Mouse (Mus musculus): ENCODE results near the gene Dock6.
"Not testable (repeated sequence)": the region's sequence is repeated elsewhere in the genome, so short reads cannot be mapped to it uniquely, and the experiment has no call there.

Dock6 gene

DNA sequence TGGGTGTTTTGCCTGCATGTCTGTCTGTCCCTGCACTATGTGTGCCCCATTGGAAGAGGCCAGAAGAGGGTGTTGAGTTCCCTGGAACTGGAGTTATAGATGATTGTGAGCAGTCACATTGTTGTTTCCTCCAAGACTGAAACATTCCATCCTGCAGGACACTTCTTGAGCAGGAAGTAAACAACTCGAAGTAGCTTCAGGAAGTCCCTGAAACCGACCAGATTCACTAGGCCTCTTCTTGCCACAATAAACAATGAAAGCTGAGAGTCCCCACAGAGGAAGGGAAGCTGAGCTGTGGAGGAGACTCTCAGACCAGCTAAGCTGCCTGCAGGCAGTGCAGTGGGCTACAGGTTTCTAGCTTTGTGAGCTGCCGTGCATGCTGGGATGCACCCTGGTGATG lies 74.7 kb downstream of the Dock6 start:
- Histone ChIP-seq H3K36me3 (ENCODE audit: insufficient read depth, low read length) (peaks cover 92% of the 10 kb centered on the region), H3K9me3 (ENCODE audit: low read length) (no peaks in the 10 kb centered on the region), H3K4me3 (replicated peaks; ENCODE audit: low read length) (no peak overlapping the region), H3K27me3 (ENCODE audit: insufficient read depth, low read length) (no peaks in the 10 kb centered on the region), H3K4me1 (replicated peaks; ENCODE audit: low read depth, low read length) (peaks cover 74% of the 10 kb centered on the region)
- no peak for TF ChIP-seq CTCF (conservative IDR thresholded peaks at IDR 0.05; ENCODE audit: low read length)
- TF ChIP-seq POU5F1 (IDR thresholded peaks at IDR 0.05; ENCODE audit: borderline replicate concordance, low read length) = no peak
- TF ChIP-seq NANOG (IDR thresholded peaks at IDR 0.05; ENCODE audit: borderline replicate concordance, low read length) = no peak

GRCm38 (mm10) chr9:21774353-21774752 lies 78.1 kb downstream of the Dock6 start:
- Histone ChIP-seq H3K4me1 (replicated peaks; ENCODE audit: low read depth, low read length) (peaks cover 76% of the 10 kb centered on the region), H3K4me3 (replicated peaks; ENCODE audit: low read length) (peak overlapping the region; percentile 65), H3K36me3 (ENCODE audit: insufficient read depth, low read length) (peaks cover 92% of the 10 kb centered on the region), H3K9me3 (ENCODE audit: low read length) (no peaks in the 10 kb centered on the region), H3K27me3 (ENCODE audit: insufficient read depth, low read length) (no peaks in the 10 kb centered on the region)
- no peak for TF ChIP-seq CTCF (conservative IDR thresholded peaks at IDR 0.05; ENCODE audit: low read length)
- no peak for TF ChIP-seq POU5F1 (IDR thresholded peaks at IDR 0.05; ENCODE audit: borderline replicate concordance, low read length)
- TF ChIP-seq NANOG (IDR thresholded peaks at IDR 0.05; ENCODE audit: borderline replicate concordance, low read length) = no peak

DNA sequence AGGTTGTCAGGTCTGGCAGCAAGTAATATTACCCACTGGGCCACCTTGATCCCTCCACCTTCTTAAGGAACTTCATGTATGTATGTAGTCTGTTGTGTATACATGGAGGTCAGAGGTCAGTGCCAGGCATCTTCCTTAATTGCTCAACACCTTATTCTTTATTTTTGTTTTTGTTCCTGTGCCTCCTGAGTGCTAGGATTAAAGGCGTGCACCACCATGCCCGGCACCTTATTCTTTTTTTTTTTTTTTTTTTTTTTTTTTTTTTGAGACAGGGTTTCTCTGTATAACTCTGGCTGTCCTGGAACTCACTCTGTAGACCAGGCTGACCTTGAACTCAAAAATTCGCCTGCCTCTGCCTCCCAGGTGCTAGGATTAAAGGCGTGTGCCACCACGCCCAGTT lies 79.0 kb downstream of the Dock6 start:
- Histone ChIP-seq H3K4me1 (replicated peaks; ENCODE audit: low read depth, low read length) (peaks cover 78% of the 10 kb centered on the region), H3K4me3 (replicated peaks; ENCODE audit: low read length) (peak overlapping the region; percentile 65; the same call in 1 of the 2 replicates), H3K36me3 (ENCODE audit: insufficient read depth, low read length) (peaks cover 90% of the 10 kb centered on the region)
- not testable (repeated sequence) for H3K9me3 ChIP-seq (ENCODE audit: low read length); H3K27me3 ChIP-seq (ENCODE audit: insufficient read depth, low read length)

DNA sequence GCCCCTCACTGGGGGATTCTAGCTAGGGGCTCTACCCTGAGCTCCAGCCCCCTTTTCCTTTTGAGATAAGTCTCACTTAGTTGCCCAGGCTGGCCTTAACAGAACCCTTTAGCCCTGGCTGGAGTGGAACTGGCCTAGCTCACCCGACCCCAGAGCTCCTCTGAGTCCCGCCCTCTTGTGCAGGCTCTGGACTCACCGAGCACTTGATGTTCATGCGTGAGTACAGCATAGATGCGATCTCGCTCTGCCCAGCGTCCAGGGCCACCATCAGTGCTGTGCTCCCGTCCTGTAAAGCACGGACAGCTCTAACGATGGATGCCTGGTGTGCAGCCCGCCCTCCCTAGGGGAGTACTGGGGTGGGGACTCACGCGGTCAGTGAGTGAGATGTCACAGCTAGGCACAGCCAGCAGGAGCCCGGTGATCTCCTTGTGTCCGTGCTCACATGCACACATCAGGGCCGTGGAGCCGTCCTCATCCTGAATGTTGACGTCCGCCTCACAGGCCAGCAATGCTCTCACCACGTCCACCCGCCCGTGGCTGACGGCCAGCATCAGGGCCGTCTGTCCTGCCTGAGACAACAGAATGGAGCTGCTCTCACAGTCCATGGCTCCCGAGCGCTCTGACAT lies 82.8 kb downstream of the Dock6 start:
- H3K9me3 ChIP-seq (ENCODE audit: low read length) = no peaks in the 10 kb centered on the region
- TF ChIP-seq CTCF (conservative IDR thresholded peaks at IDR 0.05; ENCODE audit: low read length) = no peak
- no peak for TF ChIP-seq NANOG (IDR thresholded peaks at IDR 0.05; ENCODE audit: borderline replicate concordance, low read length)
- TF ChIP-seq POU5F1 (IDR thresholded peaks at IDR 0.05; ENCODE audit: borderline replicate concordance, low read length) = no peak
- H3K27me3 ChIP-seq (ENCODE audit: insufficient read depth, low read length) = no peaks in the 10 kb centered on the region
- H3K4me1 ChIP-seq (replicated peaks; ENCODE audit: low read depth, low read length) = peaks cover 88% of the 10 kb centered on the region
- peak overlapping the region; percentile 75 for H3K4me3 ChIP-seq (replicated peaks; ENCODE audit: low read length)
- peaks cover 78% of the 10 kb centered on the region for H3K36me3 ChIP-seq (ENCODE audit: insufficient read depth, low read length)

- Histone ChIP-seq H3K9me3 (ENCODE audit: low read length) (no peaks in the 10 kb centered on the region), H3K4me1 (replicated peaks; ENCODE audit: low read depth, low read length) (peaks cover 88% of the 10 kb centered on the region), H3K27me3 (ENCODE audit: insufficient read depth, low read length) (no peaks in the 10 kb centered on the region), H3K36me3 (ENCODE audit: insufficient read depth, low read length) (peaks cover 69% of the 10 kb centered on the region), H3K4me3 (replicated peaks; ENCODE audit: low read length) (peak overlapping the region; percentile 75)
- TF ChIP-seq POU5F1 (IDR thresholded peaks at IDR 0.05; ENCODE audit: borderline replicate concordance, low read length) (no peak), NANOG (IDR thresholded peaks at IDR 0.05; ENCODE audit: borderline replicate concordance, low read length) (peak; percentile 92)
Observed at GRCm38 (mm10) chr9:21768511-21769411, 83.7 kb downstream of the Dock6 start.

- TF ChIP-seq POU5F1 (IDR thresholded peaks at IDR 0.05; ENCODE audit: borderline replicate concordance, low read length) (no peak), NANOG (IDR thresholded peaks at IDR 0.05; ENCODE audit: borderline replicate concordance, low read length) (no peak), CTCF (conservative IDR thresholded peaks at IDR 0.05; ENCODE audit: low read length) (no peak)
- Histone ChIP-seq H3K4me1 (replicated peaks; ENCODE audit: low read depth, low read length) (peaks cover 89% of the 10 kb centered on the region), H3K36me3 (ENCODE audit: insufficient read depth, low read length) (peaks cover 62% of the 10 kb centered on the region), H3K27me3 (ENCODE audit: insufficient read depth, low read length) (no peaks in the 10 kb centered on the region), H3K4me3 (replicated peaks; ENCODE audit: low read length) (peak overlapping the region; percentile 41), H3K9me3 (ENCODE audit: low read length) (no peaks in the 10 kb centered on the region)
Observed at GRCm38 (mm10) chr9:21767896-21768295, 84.5 kb downstream of the Dock6 start.

GRCm38 (mm10) chr9:21764084-21764999 lies 88.1 kb downstream of the Dock6 start:
- no peaks in the 10 kb centered on the region for H3K9me3 ChIP-seq (ENCODE audit: low read length)
- no peaks in the 10 kb centered on the region for H3K27me3 ChIP-seq (ENCODE audit: insufficient read depth, low read length)
- H3K4me3 ChIP-seq (replicated peaks; ENCODE audit: low read length) = no peak overlapping the region
- TF ChIP-seq POU5F1 (IDR thresholded peaks at IDR 0.05; ENCODE audit: borderline replicate concordance, low read length) = no peak
- no peak for TF ChIP-seq CTCF (conservative IDR thresholded peaks at IDR 0.05; ENCODE audit: low read length)
- TF ChIP-seq NANOG (IDR thresholded peaks at IDR 0.05; ENCODE audit: borderline replicate concordance, low read length) = no peak
- peaks cover 27% of the 10 kb centered on the region for H3K36me3 ChIP-seq (ENCODE audit: insufficient read depth, low read length)
- peaks cover 81% of the 10 kb centered on the region for H3K4me1 ChIP-seq (replicated peaks; ENCODE audit: low read depth, low read length)

GRCm38 (mm10) chr9:21762135-21762534 lies 90.3 kb downstream of the Dock6 start:
- H3K36me3 ChIP-seq (ENCODE audit: insufficient read depth, low read length) = peaks cover 32% of the 10 kb centered on the region
- no peak overlapping the region; the same call in 1 of the 2 replicates for H3K4me3 ChIP-seq (replicated peaks; ENCODE audit: low read length)
- H3K4me1 ChIP-seq (replicated peaks; ENCODE audit: low read depth, low read length) = peaks cover 83% of the 10 kb centered on the region
- no peaks in the 10 kb centered on the region for H3K9me3 ChIP-seq (ENCODE audit: low read length)
- no peaks in the 10 kb centered on the region for H3K27me3 ChIP-seq (ENCODE audit: insufficient read depth, low read length)
- no peak for TF ChIP-seq POU5F1 (IDR thresholded peaks at IDR 0.05; ENCODE audit: borderline replicate concordance, low read length)
- TF ChIP-seq CTCF (conservative IDR thresholded peaks at IDR 0.05; ENCODE audit: low read length) = no peak
- no peak; the same call in 1 of the 2 replicates for TF ChIP-seq NANOG (IDR thresholded peaks at IDR 0.05; ENCODE audit: borderline replicate concordance, low read length)

All from E14TG2a.4 (cell line).